Mouse (Mus musculus) CH12.LX (cell line): ENCODE measurements around the gene Elavl2.

ENCODE experiments used
- CTCF ChIP-seq, 2 experiments: IDR thresholded peaks in 1 of 2; conservative IDR thresholded peaks in 1 of 2; 2 replicates each; pipeline ENCODE4 v1.5.1; 2011 to 2012; ENCODE audit warnings: low read depth in 2 of 2, low read length in 2 of 2, improper control_type of control experiment in 1 of 2, inconsistent platforms in 1 of 2, mild to moderate bottlenecking in 1 of 2, moderate library complexity in 1 of 2
- MAX ChIP-seq: IDR thresholded peaks from 2 replicates; pipeline ENCODE4 v1.6.1; 2011; ENCODE audit warnings: low read length, improper control_type of control experiment
- POLR2A ChIP-seq: IDR thresholded peaks from 2 replicates; pipeline ENCODE4 v1.6.1; 2011; ENCODE audit warnings: low read depth, mild to moderate bottlenecking, improper control_type of control experiment, low read length
- ZKSCAN1 ChIP-seq: IDR thresholded peaks from 2 replicates; pipeline ENCODE4 v1.6.1; 2012; ENCODE audit warnings: low read depth, inconsistent platforms, low read length, improper control_type of control experiment, borderline replicate concordance

- TF ChIP-seq POLR2A, result no peak
- no peak for TF ChIP-seq CTCF (conservative IDR thresholded peaks at IDR 0.05 in 1 of 2, IDR thresholded peaks at IDR 0.05 in 1 of 2; ENCODE audit: low read depth in 2 of 2, low read length in 2 of 2)
- no peak for TF ChIP-seq MAX
- no peak for TF ChIP-seq ZKSCAN1
Observed at GRCm38 (mm10) chr4:91297706-91298105, 102.9 kb downstream of the Elavl2 start.
